Mouse (Mus musculus) left cerebral cortex, postnatal 25 days (tissue): ENCODE results near the gene Gm10375. TPM values are rescaled to one million over a fixed set of nuclear protein-coding genes. Genes with fewer than 3 reads are reported as not detected.
"Not testable (repeated sequence)": the region's sequence is repeated elsewhere in the genome, so short reads cannot be mapped to it uniquely, and the experiment has no call there.

ENCODE experiments used
- DNase-seq, 2 experiments: peaks; one replicate each; pipeline ENCODE4 v3.0.0; 2022; ENCODE audit warnings: low spot score in 2 of 2, mixed read lengths in 1 of 2
- intact Hi-C: fragments of 180-260 bp; cut with DNase I; formaldehyde crosslinking; loops from one replicate; pipeline ENCODE4 v1.15.1; 2025
- total RNA-seq, 2 experiments: library from RNA; stranded (reverse); gene quantifications; 2 replicates each; pipeline ENCODE4 v1.2.3; 2021

Gene Gm10375
- not detected for total RNA-seq

- DNase-seq, intact Hi-C loops: not testable (repeated sequence)
Measured at GRCm38 (mm10) chr14:43607913-43608312, at the start of gene Gm10375. TSS of gene Gm10375 (minus strand) at chr14:43608013.

GRCm38 (mm10) chr14:43579046-43579445 lies 28.8 kb downstream of the Gm10375 start, which contains the start of gene Gm17654:
TSS of gene Gm17654 (minus strand) at chr14:43579146.
- intact Hi-C loops, DNase-seq: not testable (repeated sequence)

- DNase-seq, intact Hi-C loops: not testable (repeated sequence)
Measured at GRCm38 (mm10) chr14:43577969-43578368, 29.8 kb downstream of the Gm10375 start.

Other genes starting within 250 kb of the Gm10375 start
- not detected for gene Gm8138, start 191.7 kb downstream of the Gm10375 start, total RNA-seq
- not detected for gene Gm5799, start 64.4 kb downstream of the Gm10375 start, total RNA-seq
- not detected for gene Gm17654, start 28.9 kb downstream of the Gm10375 start, total RNA-seq
- not detected for gene Gm8165, start 69.2 kb upstream of the Gm10375 start, total RNA-seq
- gene Gm7324, start 89.8 kb upstream of the Gm10375 start, total RNA-seq = 1 to 10 TPM; 1.1 to 2.3 TPM
- gene Gm16506, start 119.5 kb upstream of the Gm10375 start, total RNA-seq = not detected
- not detected for gene Gm6526, start 139.9 kb upstream of the Gm10375 start, total RNA-seq
- gene Gm8180, start 176.7 kb upstream of the Gm10375 start, total RNA-seq = not detected